28 mouse cellular contexts compared by ENCODE assay signal in genomic region chr5:17500866-17501265, GRCm38 (mm10). TPM values are rescaled to one million over a fixed set of nuclear protein-coding genes. Genes with fewer than 3 reads are reported as not detected.
DNase-seq lines count a peak whose midpoint lies in the region; ATAC-seq lines count a peak whose summit lies in the region.
"Had no signal": no experiment of that assay in that cellular context is flagged by ENCODE, and none has a peak within 500 bp of the region (broad histone marks: within the 10 kb centered on the region; RNA-seq: fewer than 3 reads in every experiment).

No protein-coding gene starts in this region.

- no peak overlapping the region for H3K27ac ChIP-seq in midbrain, embryonic 12.5 days (replicated peaks)
- H3K27ac ChIP-seq in midbrain, embryonic 11.5 days (ENCODE audit: low read depth, low read length), result no peak overlapping the region
- no peak overlapping the region for H3K27ac ChIP-seq in hindbrain, embryonic 12.5 days
- H3K27ac ChIP-seq in midbrain, embryonic 15.5 days, result no peak overlapping the region
- H3K27ac ChIP-seq: heart, embryonic 13.5 days had no signal

- peak; percentile 45 to 52 for DNase-seq in cerebellum, postnatal 14 days
- no peak for DNase-seq in cerebellum, adult 11-12 months
- DNase-seq in midbrain, embryonic 11.5 days (ENCODE audit: low spot score, missing footprints), result no peak
- DNase-seq in adrenal gland, postnatal 4 days (ENCODE audit: low spot score in 2 of 2), result no peak
- no peak for DNase-seq in right cerebral cortex, postnatal 25 days
- DNase-seq: adrenal gland, postnatal 10 days; cerebellum, adult 11 months; gastrocnemius, postnatal 10 days; heart, adult 11 months; kidney, adult 2 months; kidney, postnatal 10 days; lung, adult 18-20 months; thymus, postnatal 36 days had no signal

- H3K4me1 ChIP-seq in midbrain, embryonic 12.5 days, result peaks cover 5% of the 10 kb centered on the region; the same call in 1 of the 2 replicates
- H3K4me1 ChIP-seq in midbrain, embryonic 11.5 days (ENCODE audit: control insufficient read depth, insufficient read depth, low read length), result no peaks in the 10 kb centered on the region
- H3K4me1 ChIP-seq in hindbrain, embryonic 12.5 days, result peaks cover 8% of the 10 kb centered on the region; the same call in 1 of the 2 replicates
- H3K4me1 ChIP-seq in midbrain, embryonic 15.5 days, result 0 out of 2 replicates have a peak, but pooled peaks cover 6% of the 10 kb centered on the region
- H3K4me1 ChIP-seq: heart, embryonic 13.5 days had no signal

- 48% methylated on average over 1 of the region's 1 CpGs for WGBS in midbrain, embryonic 12.5 days
- 66% methylated on average over 1 of the region's 1 CpGs for WGBS in midbrain, embryonic 11.5 days
- 50% methylated on average over 1 of the region's 1 CpGs for WGBS in hindbrain, embryonic 12.5 days
- WGBS in midbrain, embryonic 15.5 days, result 30% methylated on average over 1 of the region's 1 CpGs

- ATAC-seq in midbrain, embryonic 12.5 days (ENCODE audit: low FRiP score, low read depth), result peak; percentile 17; the same call in 1 of the 2 replicates
- ATAC-seq in midbrain, embryonic 11.5 days (ENCODE audit: low FRiP score), result no peak
- ATAC-seq in hindbrain, embryonic 12.5 days (ENCODE audit: low FRiP score), result peak; percentile 44
- peak; percentile 76 for ATAC-seq in midbrain, embryonic 15.5 days (replicated peaks)
- ATAC-seq: CD4-positive, CD25-positive, alpha-beta regulatory T cell, adult 4 months; inflammation-experienced regulatory T-cells, adult 6 months; Patski had no signal

- no peak overlapping the region for H3K9ac ChIP-seq in midbrain, embryonic 12.5 days (replicated peaks)
- H3K9ac ChIP-seq in midbrain, embryonic 11.5 days (ENCODE audit: low read length), result no peak overlapping the region
- no peak overlapping the region for H3K9ac ChIP-seq in hindbrain, embryonic 12.5 days
- no peak overlapping the region for H3K9ac ChIP-seq in midbrain, embryonic 15.5 days
- H3K9ac ChIP-seq: heart, embryonic 13.5 days had no signal

- no peaks in the 10 kb centered on the region for H3K9me3 ChIP-seq in midbrain, embryonic 12.5 days
- no peaks in the 10 kb centered on the region for H3K9me3 ChIP-seq in midbrain, embryonic 11.5 days (ENCODE audit: control insufficient read depth, low read length)
- H3K9me3 ChIP-seq in hindbrain, embryonic 12.5 days (replicated peaks), result no peaks in the 10 kb centered on the region
- no peaks in the 10 kb centered on the region for H3K9me3 ChIP-seq in midbrain, embryonic 15.5 days
- H3K9me3 ChIP-seq: heart, embryonic 13.5 days had no signal

- no peaks in the 10 kb centered on the region for H3K36me3 ChIP-seq in midbrain, embryonic 12.5 days
- no peaks in the 10 kb centered on the region for H3K36me3 ChIP-seq in midbrain, embryonic 11.5 days (ENCODE audit: control insufficient read depth, insufficient read depth, low read length)
- H3K36me3 ChIP-seq in hindbrain, embryonic 12.5 days, result no peaks in the 10 kb centered on the region
- H3K36me3 ChIP-seq in midbrain, embryonic 15.5 days (replicated peaks), result no peaks in the 10 kb centered on the region
- H3K36me3 ChIP-seq: heart, embryonic 13.5 days had no signal

- no peak overlapping the region for H3K4me3 ChIP-seq in midbrain, embryonic 12.5 days
- no peak overlapping the region for H3K4me3 ChIP-seq in midbrain, embryonic 11.5 days (ENCODE audit: low read depth, low read length)
- no peak overlapping the region for H3K4me3 ChIP-seq in hindbrain, embryonic 12.5 days
- H3K4me3 ChIP-seq in midbrain, embryonic 15.5 days, result no peak overlapping the region
- H3K4me3 ChIP-seq: heart, embryonic 13.5 days had no signal

- H3K27me3 ChIP-seq in midbrain, embryonic 12.5 days, result no peaks in the 10 kb centered on the region
- H3K27me3 ChIP-seq in midbrain, embryonic 11.5 days (ENCODE audit: control insufficient read depth, insufficient read depth, low read length), result no peaks in the 10 kb centered on the region
- no peaks in the 10 kb centered on the region for H3K27me3 ChIP-seq in hindbrain, embryonic 12.5 days
- no peaks in the 10 kb centered on the region for H3K27me3 ChIP-seq in midbrain, embryonic 15.5 days (replicated peaks)
- H3K27me3 ChIP-seq: heart, embryonic 13.5 days; Patski had no signal

- H3K4me2 ChIP-seq in midbrain, embryonic 12.5 days (replicated peaks), result no peak overlapping the region
- no peak overlapping the region for H3K4me2 ChIP-seq in midbrain, embryonic 11.5 days
- H3K4me2 ChIP-seq in hindbrain, embryonic 12.5 days (replicated peaks), result no peak overlapping the region
- H3K4me2 ChIP-seq in midbrain, embryonic 15.5 days, result no peak overlapping the region
- H3K4me2 ChIP-seq: heart, embryonic 13.5 days; liver, embryonic 11.5 days had no signal

RNA-seq across cellular contexts. Expression of gene Speer4f1, which starts 25.0 kb away (rescaled TPM):
- not detected in 2 replicates for polyA plus RNA-seq in midbrain, embryonic 12.5 days (2016; fragmentation: Nextera tagmentation; extraction: Ambion mirVana)
- 0.11 TPM in 1 of 2 replicates, not detected in the other for polyA plus RNA-seq in midbrain, embryonic 11.5 days (2014; fragmentation: Nextera tagmentation; extraction: Ambion mirVana)
- polyA plus RNA-seq in hindbrain, embryonic 12.5 days (2016; fragmentation: Nextera tagmentation; extraction: Ambion mirVana), result not detected in 2 replicates
- not detected in 2 replicates for polyA plus RNA-seq in midbrain, embryonic 15.5 days (2015; fragmentation: Nextera tagmentation; extraction: Ambion mirVana)
- total RNA-seq in adrenal gland, postnatal 4 days (2021), result not detected
- total RNA-seq: adrenal gland, postnatal 10 days; ES-E14; gastrocnemius, postnatal 10 days; heart, postnatal 25 days; layer of hippocampus, adult 18-20 months had no signal
- polyA plus RNA-seq: CD4-positive, CD25-positive, alpha-beta regulatory T cell, adult 4 months; heart, embryonic 13.5 days; inflammation-experienced regulatory T-cells, adult 6 months; kidney, adult 2 months; limb, embryonic 11.5 days; liver, embryonic 11.5 days; neural tube, embryonic 11.5 days; Patski; spleen, adult 2 months; stomach, embryonic 14.5 days had no signal

Comparison
In these comparisons a context has a peak if more than half of its experiments do, and no peak if none do; other contexts are left out.
1. DNase-seq: peak in cerebellum, postnatal 14 days (2 of 2); none in cerebellum, adult 11-12 months (single experiment), midbrain, embryonic 11.5 days (single experiment), adrenal gland, postnatal 4 days (0 of 2) and right cerebral cortex, postnatal 25 days (single experiment).